Mouse (Mus musculus): ENCODE measurements around the gene 1500009L16Rik.

DNA sequence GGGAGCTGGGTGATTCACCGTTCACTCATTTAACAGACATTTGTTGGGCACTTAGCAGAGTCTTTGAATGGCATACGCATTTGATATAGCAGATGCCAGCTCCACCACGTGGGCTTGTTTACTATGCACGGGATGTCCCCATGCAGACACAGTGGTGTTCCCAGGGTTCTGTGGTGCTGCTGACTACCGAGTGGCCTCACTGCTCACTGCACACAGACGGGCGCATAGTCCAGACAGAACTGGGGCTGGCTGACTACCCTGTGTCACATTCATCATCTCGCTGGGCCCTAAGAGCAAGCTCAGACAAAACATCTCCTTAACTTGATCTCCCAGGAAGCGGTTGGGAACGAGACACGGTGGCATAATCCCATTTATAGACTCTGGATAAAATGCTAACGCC, 41.3 kb upstream of the 1500009L16Rik start:
- TF ChIP-seq CTCF (IDR thresholded peaks at IDR 0.05; ENCODE audit: low read depth, low read length) (no peak), POLR2A (IDR thresholded peaks at IDR 0.05; ENCODE audit: extremely low read depth, insufficient read depth, low read length) (no peak)
